Mouse (Mus musculus): ENCODE data around the gene Foxp1. TPM values are rescaled to one million over a fixed set of nuclear protein-coding genes. Genes with fewer than 3 reads are reported as not detected.

Gene Foxp1
- total and polyA plus RNA-seq, 3 experiments: 16.1 to 42.0 TPM; not detected in 1

DNA sequence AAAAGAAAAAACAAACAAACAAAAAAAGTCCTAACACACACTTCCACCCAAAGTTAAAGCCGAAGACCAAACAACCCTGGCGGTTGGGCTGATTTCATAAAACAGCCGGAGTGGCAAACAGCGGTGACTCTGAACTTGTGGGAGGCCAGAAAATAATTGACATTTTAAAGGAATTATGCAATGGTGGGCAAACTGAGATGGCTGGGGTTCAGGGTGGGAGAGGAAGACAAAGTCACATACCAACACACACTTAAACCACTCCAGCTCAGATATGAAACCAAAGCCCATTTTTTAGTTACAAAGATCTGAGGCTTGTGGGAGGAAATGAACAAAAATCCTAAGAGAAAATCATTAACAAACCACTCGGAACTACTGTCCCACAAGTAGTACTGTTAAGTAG is 17.6 kb upstream of the Foxp1 start:
- H3K36me3 ChIP-seq (ENCODE audit: control insufficient read depth in 1 of 2, insufficient read depth in 2 of 2, low read length in 2 of 2): no peaks in the 10 kb centered on the region
- H3K79me2 ChIP-seq (ENCODE audit: control insufficient read depth, insufficient read depth, low read length, poor library complexity): no peaks in the 10 kb centered on the region
- TF ChIP-seq UBTF (IDR thresholded peaks at IDR 0.05; ENCODE audit: borderline replicate concordance, insufficient read depth, low read depth, low read length) (no peak), SIN3A (IDR thresholded peaks at IDR 0.05; ENCODE audit: low read length) (no peak), RAD21 (IDR thresholded peaks at IDR 0.05; ENCODE audit: low read depth, low read length) (no peak), HCFC1 (IDR thresholded peaks at IDR 0.05; ENCODE audit: low read depth, low read length) (no peak), CHD1 (IDR thresholded peaks at IDR 0.05; ENCODE audit: low read depth, low read length) (no peak), MAFK (IDR thresholded peaks at IDR 0.05; ENCODE audit: borderline replicate concordance, low read depth, low read length) (no peak), ZNF384 (IDR thresholded peaks at IDR 0.05; ENCODE audit: low read depth, low read length) (no peak)
- no peak for DNase-seq (ENCODE audit: low read depth, low spot score)
- H3K9me3 ChIP-seq (replicated peaks; ENCODE audit: insufficient read depth, low read length): no peaks in the 10 kb centered on the region
- no peak overlapping the region for H3K9ac ChIP-seq (ENCODE audit: control insufficient read depth, low read depth, low read length, poor library complexity, severe bottlenecking)
- H3K4me1 ChIP-seq (ENCODE audit: control insufficient read depth in 1 of 2, insufficient read depth in 2 of 2, low read length in 2 of 2): no peaks in the 10 kb centered on the region
- H3K27me3 ChIP-seq (ENCODE audit: control insufficient read depth in 1 of 2, insufficient read depth in 2 of 2, low read length in 2 of 2): no peaks in the 10 kb centered on the region; a peak in 1 of 4 replicates
- H3K4me3 ChIP-seq (ENCODE audit: control insufficient read depth in 1 of 2, insufficient read depth in 1 of 2, low read depth in 2 of 2, low read length in 2 of 2): no peak overlapping the region
- H3K27ac ChIP-seq (ENCODE audit: control insufficient read depth, low read depth, low read length): no peak overlapping the region

DNA sequence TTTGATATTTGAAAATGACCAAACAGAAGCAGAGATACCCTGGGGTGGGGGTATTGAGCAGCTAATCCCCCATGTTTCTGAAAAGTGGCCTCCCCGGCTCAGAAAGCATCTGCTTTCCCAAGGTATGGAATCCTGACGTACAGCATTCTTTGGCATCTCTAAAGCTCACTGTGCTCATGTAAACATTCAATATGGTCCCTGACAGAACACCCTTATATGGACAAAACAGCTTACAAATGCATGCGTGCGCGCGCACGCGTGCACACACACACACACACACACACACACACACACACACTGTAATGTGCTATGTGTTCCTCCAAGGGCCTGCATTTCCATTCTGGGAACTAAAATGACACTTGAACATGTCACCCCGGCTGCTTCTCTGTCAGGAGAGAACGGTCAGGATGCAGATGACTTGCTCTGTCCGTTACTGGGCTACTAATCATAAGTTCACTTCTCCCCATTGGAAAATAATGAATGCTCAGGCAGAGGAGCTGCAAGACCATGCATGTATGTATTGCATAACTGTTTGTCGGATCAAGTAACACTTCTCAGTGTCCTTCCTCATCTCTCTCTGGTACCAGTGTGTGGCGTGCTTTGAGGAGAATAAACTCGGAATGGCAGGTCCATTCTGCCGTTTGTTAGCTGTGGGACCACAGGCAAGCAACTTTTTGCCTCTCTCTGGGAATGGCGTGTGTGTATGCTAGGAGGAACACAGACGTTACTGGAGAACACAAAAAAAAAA is 15.8 kb upstream of the Foxp1 start:
- Histone ChIP-seq H3K4me3 (ENCODE audit: control insufficient read depth in 1 of 2, insufficient read depth in 1 of 2, low read depth in 2 of 2, low read length in 2 of 2) (no peak overlapping the region), H3K79me2 (ENCODE audit: control insufficient read depth, insufficient read depth, low read length, poor library complexity) (no peaks in the 10 kb centered on the region), H3K4me1 (ENCODE audit: control insufficient read depth in 1 of 2, insufficient read depth in 2 of 2, low read length in 2 of 2) (no peaks in the 10 kb centered on the region), H3K36me3 (ENCODE audit: control insufficient read depth in 1 of 2, insufficient read depth in 2 of 2, low read length in 2 of 2) (no peaks in the 10 kb centered on the region), H3K27me3 (ENCODE audit: control insufficient read depth in 1 of 2, insufficient read depth in 2 of 2, low read length in 2 of 2) (peaks cover 0 to 5% of the 10 kb centered on the region in 2 experiments; a peak in 1 of 4 replicates), H3K9me3 (replicated peaks; ENCODE audit: insufficient read depth, low read length) (no peaks in the 10 kb centered on the region), H3K27ac (ENCODE audit: control insufficient read depth, low read depth, low read length) (no peak overlapping the region), H3K9ac (ENCODE audit: control insufficient read depth, low read depth, low read length, poor library complexity, severe bottlenecking) (no peak overlapping the region)
- no peak for DNase-seq (ENCODE audit: low read depth, low spot score)
- TF ChIP-seq UBTF (IDR thresholded peaks at IDR 0.05; ENCODE audit: borderline replicate concordance, insufficient read depth, low read depth, low read length): no peak
- TF ChIP-seq KAT2A (conservative IDR thresholded peaks at IDR 0.05; ENCODE audit: low read depth, low read length): no peak
- TF ChIP-seq POLR2AphosphoS2 (IDR thresholded peaks at IDR 0.05; ENCODE audit: low read length): no peak
- TF ChIP-seq MEF2A (IDR thresholded peaks at IDR 0.05; ENCODE audit: extremely low read depth, insufficient replicate concordance, low read depth, low read length, poor library complexity, severe bottlenecking): no peak
- TF ChIP-seq MYB (IDR thresholded peaks at IDR 0.05; ENCODE audit: low read depth, low read length): no peak
- TF ChIP-seq GABPA (IDR thresholded peaks at IDR 0.05; ENCODE audit: low read depth, low read length): no peak
- TF ChIP-seq MAZ (IDR thresholded peaks at IDR 0.05; ENCODE audit: low read depth, low read length): no peak
- no peak for TF ChIP-seq CTCF (IDR thresholded peaks at IDR 0.05 in 2 of 3, conservative IDR thresholded peaks at IDR 0.05 in 1 of 3; ENCODE audit: control insufficient read depth in 1 of 3, insufficient read depth in 1 of 3, low read depth in 2 of 3, low read length in 3 of 3, poor library complexity in 1 of 3, severe bottlenecking in 1 of 3)
- no peak for TF ChIP-seq RCOR1 (IDR thresholded peaks at IDR 0.05; ENCODE audit: low read depth, low read length)
- TF ChIP-seq JUND (IDR thresholded peaks at IDR 0.05; ENCODE audit: low read depth, low read length): no peak
- TF ChIP-seq TBP (IDR thresholded peaks at IDR 0.05; ENCODE audit: low read depth, low read length): no peak
- no peak for TF ChIP-seq GATA1 (IDR thresholded peaks at IDR 0.05; ENCODE audit: low read depth, low read length)
- TF ChIP-seq TCF12 (IDR thresholded peaks at IDR 0.05; ENCODE audit: low read depth, low read length): no peak
- TF ChIP-seq EP300 (IDR thresholded peaks at IDR 0.05; ENCODE audit: low read depth in 1 of 2, low read length in 2 of 2): no peak
- no peak for TF ChIP-seq POLR2A (IDR thresholded peaks at IDR 0.05; ENCODE audit: control insufficient read depth in 1 of 2, insufficient read depth in 1 of 2, low read depth in 1 of 2, low read length in 2 of 2, poor library complexity in 1 of 2)
- no peak for TF ChIP-seq SMC3 (IDR thresholded peaks at IDR 0.05; ENCODE audit: low read depth, low read length)

Data from MEL (cell line).